Mouse (Mus musculus) hindbrain, embryonic 10.5 days (tissue): ENCODE data around the gene Cpa5. TPM values are rescaled to one million over a fixed set of nuclear protein-coding genes. Genes with fewer than 3 reads are reported as not detected.

Experiments
- DNase-seq: peaks from one replicate; pipeline ENCODE4 v3.0.0-alpha.2; 2017; ENCODE audit warnings: low spot score
- H3K27ac ChIP-seq: fragments of 300-500 bp; sonication (generic); 2 replicates; pipeline ENCODE4 v1.5.1; 2016; ENCODE audit warnings: mild to moderate bottlenecking, moderate library complexity
- H3K27me3 ChIP-seq: fragments of 300-500 bp; sonication (generic); 2 replicates; pipeline ENCODE4 v1.6.1; 2016; ENCODE audit warnings: mild to moderate bottlenecking; ENCODE audit not compliant: poor library complexity, insufficient read depth, severe bottlenecking
- H3K36me3 ChIP-seq: fragments of 300-500 bp; sonication (generic); 2 replicates; pipeline ENCODE4 v1.6.1; 2016; ENCODE audit warnings: mild to moderate bottlenecking, moderate library complexity
- H3K4me1 ChIP-seq: fragments of 300-500 bp; sonication (generic); replicated peaks from 2 replicates; pipeline ENCODE4 v1.6.1; 2016; ENCODE audit warnings: mild to moderate bottlenecking
- H3K4me3 ChIP-seq: fragments of 300-500 bp; sonication (generic); 2 replicates; pipeline ENCODE4 v1.5.1; 2016; ENCODE audit warnings: mild to moderate bottlenecking, moderate library complexity
- H3K9me3 ChIP-seq: fragments of 300-500 bp; sonication (generic); 2 replicates; pipeline ENCODE4 v1.6.1; 2016; ENCODE audit warnings: mild to moderate bottlenecking, moderate library complexity
- WGBS: fragments of 180-500 bp; shearing (Covaris S2); methylation state at CpG from one replicate; pipeline ENCODE4 v1.1.7; 2016; 5-methylcytosine and 5-hydroxymethylcytosine counted together
- polyA plus RNA-seq: library from polyadenylated mRNA; unstranded; fragments of >200 nt; fragmentation: Nextera tagmentation; extraction: Ambion mirVana; gene quantifications from 2 replicates; pipeline ENCODE4 v1.2.1, GENCODE M21; 2016

Gene Cpa5
- polyA plus RNA-seq, 1 experiment from 2014 or later = 0.08 TPM

- Histone ChIP-seq H3K4me1 (peaks cover 65% of the 10 kb centered on the region), H3K4me3 (no peak overlapping the region), H3K27ac (peak overlapping the region; percentile 71; the same call in 1 of the 2 replicates), H3K9me3 (no peaks in the 10 kb centered on the region), H3K27me3 (no peaks in the 10 kb centered on the region), H3K36me3 (no peaks in the 10 kb centered on the region)
- no peak for DNase-seq
- 74% methylated on average over 7 of the region's 7 CpGs for WGBS
Measured at GRCm38 (mm10) chr6:30680442-30680841, 69.6 kb downstream of the Cpa5 start.

Other genes with a start within 250 kb of the Cpa5 start
- 74.9 and 76.1 TPM in 2 replicates for gene Zc3hc1, start 220.0 kb upstream of the Cpa5 start, polyA plus RNA-seq
- 26.1 and 29.2 TPM in 2 replicates for gene Klhdc10, start 209.1 kb upstream of the Cpa5 start, polyA plus RNA-seq
- 38.3 and 40.3 TPM in 2 replicates for gene Tmem209, start 101.2 kb upstream of the Cpa5 start, polyA plus RNA-seq
- gene Ssmem1, start 101.2 kb upstream of the Cpa5 start, polyA plus RNA-seq = 0.34 and 0.35 TPM in 2 replicates
- gene Cpa2, start 69.4 kb upstream of the Cpa5 start, polyA plus RNA-seq = 19.6 and 20.0 TPM in 2 replicates
- 1.4 and 2.5 TPM in 2 replicates for gene Cpa4, start 42.6 kb upstream of the Cpa5 start, polyA plus RNA-seq
- gene Cpa1, start 28.2 kb downstream of the Cpa5 start, polyA plus RNA-seq = 0.14 and 0.16 TPM in 2 replicates
- gene Cep41, start 82.7 kb downstream of the Cpa5 start, polyA plus RNA-seq = 16.0 and 19.0 TPM in 2 replicates
- gene Mest, start 112.5 kb downstream of the Cpa5 start, polyA plus RNA-seq = 1,257 and 1,613 TPM in 2 replicates